Mouse (Mus musculus): ENCODE data around the gene Cda. TPM values are rescaled to one million over a fixed set of nuclear protein-coding genes. Genes with fewer than 3 reads are reported as not detected.

Cda gene
- total and polyA plus RNA-seq, 3 experiments, result 12.4 to 26.1 TPM; not detected in 1

GRCm38 (mm10) chr4:138407479-138408194, 39.8 kb upstream of the Cda start:
- TF ChIP-seq CTCF (IDR thresholded peaks at IDR 0.05 in 2 of 3, conservative IDR thresholded peaks at IDR 0.05 in 1 of 3; ENCODE audit: control insufficient read depth in 1 of 3, insufficient read depth in 1 of 3, low read depth in 2 of 3, low read length in 3 of 3, poor library complexity in 1 of 3, severe bottlenecking in 1 of 3) (no peak), ZKSCAN1 (IDR thresholded peaks at IDR 0.05; ENCODE audit: low read depth, low read length) (peak; percentile 94), E2F4 (IDR thresholded peaks at IDR 0.05; ENCODE audit: borderline replicate concordance, low read depth, low read length) (no peak), UBTF (IDR thresholded peaks at IDR 0.05; ENCODE audit: borderline replicate concordance, insufficient read depth, low read depth, low read length) (no peak), NRF1 (IDR thresholded peaks at IDR 0.05; ENCODE audit: insufficient read depth, low read depth, low read length, poor library complexity, severe bottlenecking) (no peak), USF1 (IDR thresholded peaks at IDR 0.05; ENCODE audit: low read depth, low read length) (no peak), ZMIZ1 (IDR thresholded peaks at IDR 0.05; ENCODE audit: low read depth, low read length) (no peak), MAX (IDR thresholded peaks at IDR 0.05; ENCODE audit: low read length) (no peak), MXI1 (IDR thresholded peaks at IDR 0.05; ENCODE audit: low read depth, low read length) (no peak), NELFE (IDR thresholded peaks at IDR 0.05; ENCODE audit: low read depth, low read length) (no peak), MEF2A (IDR thresholded peaks at IDR 0.05; ENCODE audit: extremely low read depth, insufficient replicate concordance, low read depth, low read length, poor library complexity, severe bottlenecking) (no peak), TAL1 (IDR thresholded peaks at IDR 0.05; ENCODE audit: low read length) (0 out of 2 replicates have a peak, but pooled peaks have one; percentile 5), MYC (IDR thresholded peaks at IDR 0.05; ENCODE audit: low read depth, low read length) (no peak)
- no peak overlapping the region for H3K4me3 ChIP-seq (ENCODE audit: control insufficient read depth in 1 of 2, insufficient read depth in 1 of 2, low read depth in 2 of 2, low read length in 2 of 2)
- DNase-seq (ENCODE audit: low read depth, low spot score), result peak; percentile 30
- no peaks in the 10 kb centered on the region for H3K27me3 ChIP-seq (ENCODE audit: control insufficient read depth in 1 of 2, insufficient read depth in 2 of 2, low read length in 2 of 2)
- H3K27ac ChIP-seq (ENCODE audit: control insufficient read depth, low read depth, low read length), result no peak overlapping the region
- H3K9ac ChIP-seq (ENCODE audit: control insufficient read depth, low read depth, low read length, poor library complexity, severe bottlenecking), result no peak overlapping the region
- H3K9me3 ChIP-seq (replicated peaks; ENCODE audit: insufficient read depth, low read length), result no peaks in the 10 kb centered on the region
- no peaks in the 10 kb centered on the region for H3K4me1 ChIP-seq (ENCODE audit: control insufficient read depth in 1 of 2, insufficient read depth in 2 of 2, low read length in 2 of 2)
- H3K79me2 ChIP-seq (ENCODE audit: control insufficient read depth, insufficient read depth, low read length, poor library complexity), result no peaks in the 10 kb centered on the region
- H3K36me3 ChIP-seq (ENCODE audit: control insufficient read depth in 1 of 2, insufficient read depth in 2 of 2, low read length in 2 of 2), result no peaks in the 10 kb centered on the region

GRCm38 (mm10) chr4:138404806-138405205, 37.0 kb upstream of the Cda start:
- no peaks in the 10 kb centered on the region for H3K36me3 ChIP-seq (ENCODE audit: control insufficient read depth in 1 of 2, insufficient read depth in 2 of 2, low read length in 2 of 2)
- H3K9me3 ChIP-seq (replicated peaks; ENCODE audit: insufficient read depth, low read length), result no peaks in the 10 kb centered on the region
- no peaks in the 10 kb centered on the region; a peak in 1 of 4 replicates for H3K27me3 ChIP-seq (ENCODE audit: control insufficient read depth in 1 of 2, insufficient read depth in 2 of 2, low read length in 2 of 2)
- peak; percentile 56 for DNase-seq (ENCODE audit: low read depth, low spot score)
- H3K27ac ChIP-seq (ENCODE audit: control insufficient read depth, low read depth, low read length), result no peak overlapping the region
- no peak overlapping the region for H3K9ac ChIP-seq (ENCODE audit: control insufficient read depth, low read depth, low read length, poor library complexity, severe bottlenecking)
- H3K79me2 ChIP-seq (ENCODE audit: control insufficient read depth, insufficient read depth, low read length, poor library complexity), result no peaks in the 10 kb centered on the region
- H3K4me3 ChIP-seq (ENCODE audit: control insufficient read depth in 1 of 2, insufficient read depth in 1 of 2, low read depth in 2 of 2, low read length in 2 of 2), result peak overlapping the region in 1 of 2 experiments; percentile 4; a peak in 1 of 4 replicates
- H3K4me1 ChIP-seq (ENCODE audit: control insufficient read depth in 1 of 2, insufficient read depth in 2 of 2, low read length in 2 of 2), result no peaks in the 10 kb centered on the region
- TF ChIP-seq ZKSCAN1 (IDR thresholded peaks at IDR 0.05; ENCODE audit: low read depth, low read length) (no peak), SIN3A (IDR thresholded peaks at IDR 0.05; ENCODE audit: low read length) (no peak), MAFK (IDR thresholded peaks at IDR 0.05; ENCODE audit: borderline replicate concordance, low read depth, low read length) (no peak), MAZ (IDR thresholded peaks at IDR 0.05; ENCODE audit: low read depth, low read length) (no peak), ETS1 (IDR thresholded peaks at IDR 0.05; ENCODE audit: low read depth, low read length) (no peak), USF1 (IDR thresholded peaks at IDR 0.05; ENCODE audit: low read depth, low read length) (peak; percentile 62), BHLHE40 (IDR thresholded peaks at IDR 0.05; ENCODE audit: borderline replicate concordance, low read depth, low read length) (no peak), ZNF384 (IDR thresholded peaks at IDR 0.05; ENCODE audit: low read depth, low read length) (no peak), CHD2 (IDR thresholded peaks at IDR 0.05; ENCODE audit: low read length) (no peak), TBP (IDR thresholded peaks at IDR 0.05; ENCODE audit: low read depth, low read length) (no peak), TAL1 (IDR thresholded peaks at IDR 0.05; ENCODE audit: low read length) (no peak), MYB (IDR thresholded peaks at IDR 0.05; ENCODE audit: low read depth, low read length) (no peak), SMC3 (IDR thresholded peaks at IDR 0.05; ENCODE audit: low read depth, low read length) (peak; percentile 50), ELF1 (IDR thresholded peaks at IDR 0.05; ENCODE audit: low read depth, low read length) (no peak), HCFC1 (IDR thresholded peaks at IDR 0.05; ENCODE audit: low read depth, low read length) (no peak), NRF1 (IDR thresholded peaks at IDR 0.05; ENCODE audit: insufficient read depth, low read depth, low read length, poor library complexity, severe bottlenecking) (no peak), CTCF (IDR thresholded peaks at IDR 0.05 in 2 of 3, conservative IDR thresholded peaks at IDR 0.05 in 1 of 3; ENCODE audit: control insufficient read depth in 1 of 3, insufficient read depth in 1 of 3, low read depth in 2 of 3, low read length in 3 of 3, poor library complexity in 1 of 3, severe bottlenecking in 1 of 3) (peak; percentile 64 to 89 (median 79)), RCOR1 (IDR thresholded peaks at IDR 0.05; ENCODE audit: low read depth, low read length) (no peak), MYC (IDR thresholded peaks at IDR 0.05; ENCODE audit: low read depth, low read length) (0 out of 2 replicates have a peak, but pooled peaks have one; percentile 36), MEF2A (IDR thresholded peaks at IDR 0.05; ENCODE audit: extremely low read depth, insufficient replicate concordance, low read depth, low read length, poor library complexity, severe bottlenecking) (no peak), POLR2A (IDR thresholded peaks at IDR 0.05; ENCODE audit: control insufficient read depth in 1 of 2, insufficient read depth in 1 of 2, low read depth in 1 of 2, low read length in 2 of 2, poor library complexity in 1 of 2) (no peak), POLR2AphosphoS5 (IDR thresholded peaks at IDR 0.05; ENCODE audit: borderline replicate concordance, low read depth, low read length) (no peak), CHD1 (IDR thresholded peaks at IDR 0.05; ENCODE audit: low read depth, low read length) (no peak)

Data from MEL (cell line).